Mouse (Mus musculus): Measurements from ENCODE around the gene Naa20. TPM values are rescaled to one million over a fixed set of nuclear protein-coding genes. Genes with fewer than 3 reads are reported as not detected.
A peak's percentile ranks its signal among the peaks of the same experiment; 100 is the strongest.
"Not testable (repeated sequence)": the region's sequence is repeated elsewhere in the genome, so short reads cannot be mapped to it uniquely, and the experiment has no call there.

Gene Naa20
- polyA plus RNA-seq, 3 experiments from 2014 or later = 135 to 169 (median 150) TPM

DNA sequence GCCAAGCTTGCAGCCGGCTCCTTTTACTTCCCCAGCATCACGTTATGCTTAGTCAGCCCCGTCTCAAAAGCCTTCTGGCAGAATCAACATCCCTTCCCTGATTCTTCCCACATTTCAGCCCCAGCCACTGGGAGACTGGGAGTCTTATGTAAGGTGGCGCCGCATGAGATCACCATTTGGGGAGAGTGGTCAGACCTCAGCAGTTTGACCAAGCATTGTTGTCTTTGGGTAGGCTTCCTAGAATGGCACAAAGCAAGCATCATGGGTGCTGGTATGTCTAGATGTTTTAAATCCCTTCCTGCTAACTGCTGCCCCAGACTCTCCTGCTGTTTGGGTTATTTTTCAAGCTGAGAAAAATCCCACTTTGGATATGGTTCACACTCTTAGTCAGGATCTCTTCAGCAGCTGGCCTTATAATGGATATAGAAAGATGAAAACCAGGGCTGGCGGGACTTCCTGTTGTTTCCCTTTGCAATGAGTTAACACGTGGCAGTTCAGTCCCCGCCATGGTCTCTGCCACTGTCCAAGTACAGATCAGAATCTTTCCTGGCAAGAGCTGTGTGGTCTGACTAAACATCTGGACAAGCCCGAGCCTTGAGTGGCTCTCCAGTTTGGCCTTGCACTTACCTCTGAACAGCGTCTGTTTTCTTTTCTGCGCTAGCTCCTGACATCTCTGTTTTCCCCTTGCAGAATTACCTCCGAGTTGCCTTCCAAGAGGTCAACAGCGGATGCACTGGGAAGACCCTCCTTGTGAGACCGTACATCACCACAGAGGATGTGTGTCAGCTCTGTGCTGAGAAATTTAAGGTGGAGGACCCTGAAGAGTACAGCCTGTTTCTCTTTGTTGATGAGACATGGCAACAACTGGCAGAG is 16.8 kb upstream of the Naa20 start:
- ATAC-seq = no peak

DNA sequence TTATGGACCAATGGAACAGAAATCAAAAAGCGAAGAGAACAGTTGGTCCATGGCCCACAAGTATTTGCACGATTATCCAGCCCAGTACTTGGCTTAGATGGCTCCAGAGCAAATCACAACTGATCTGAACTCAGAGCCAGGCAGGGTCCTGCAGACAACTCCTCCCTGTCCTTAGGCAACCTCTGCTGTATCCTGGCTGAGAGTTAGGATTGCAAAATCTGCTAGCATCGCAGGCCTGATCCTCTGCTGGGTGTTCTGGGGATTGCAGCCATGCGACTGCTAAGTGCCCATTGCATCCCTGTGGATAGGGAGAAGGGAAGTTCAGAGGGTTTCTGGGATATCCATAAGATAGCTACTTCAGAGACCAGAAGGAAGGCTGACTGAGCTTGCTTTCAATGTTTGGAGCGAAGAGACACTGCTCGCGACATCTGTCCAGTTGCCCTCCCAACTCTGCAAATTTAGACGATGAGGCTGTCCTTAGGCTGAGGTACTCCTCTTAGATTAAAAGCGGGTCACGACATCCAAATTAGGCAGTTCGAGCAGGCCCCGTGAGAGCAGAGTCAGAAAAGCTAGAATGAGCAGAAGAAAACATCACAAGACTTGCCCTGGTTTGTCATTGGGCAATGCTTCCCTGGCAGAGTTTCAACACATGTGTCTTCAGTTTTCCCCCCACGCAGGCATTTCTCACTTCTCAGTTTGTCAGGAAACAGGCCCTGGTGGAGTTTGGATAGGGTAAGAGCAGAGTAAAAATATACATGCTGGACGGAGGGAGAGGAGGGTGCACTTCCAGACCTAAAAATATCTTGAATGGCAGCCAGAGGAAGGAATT is 13.7 kb upstream of the Naa20 start:
- ATAC-seq = no peak

DNA sequence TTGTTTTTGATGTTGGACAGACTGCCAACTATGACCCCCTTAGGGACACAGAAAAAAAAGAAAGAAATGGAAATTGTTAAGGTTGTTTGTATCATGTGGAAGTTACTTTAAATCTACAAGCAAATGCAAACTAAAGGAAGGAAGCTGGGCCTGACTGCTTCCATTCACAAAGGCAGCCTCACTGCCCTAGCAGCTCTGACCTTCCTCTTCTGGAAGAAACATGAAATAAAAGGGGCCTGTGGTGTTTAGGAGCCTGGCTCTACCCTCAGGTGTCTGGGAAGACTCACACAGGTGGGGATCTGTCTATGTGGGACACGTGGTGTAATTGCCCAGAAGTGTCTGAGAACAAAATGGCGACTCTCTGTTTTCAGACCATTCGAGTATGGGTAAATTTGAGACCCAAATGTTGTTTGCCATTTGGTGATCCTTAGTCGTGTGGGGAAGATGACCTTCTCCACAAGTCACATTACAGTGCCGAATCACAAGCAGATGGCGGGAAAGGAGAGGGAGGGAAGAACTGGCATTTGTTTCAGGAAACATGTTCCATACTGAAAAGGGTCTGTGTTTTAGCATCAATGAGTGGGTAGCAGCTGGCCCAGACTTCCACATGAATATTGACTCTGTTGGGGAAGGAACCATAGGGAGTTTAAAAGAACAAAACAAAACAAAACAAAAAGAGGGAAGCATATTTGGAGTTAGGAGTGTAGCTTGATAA is 13.0 kb upstream of the Naa20 start:
- ATAC-seq = no peak

DNA sequence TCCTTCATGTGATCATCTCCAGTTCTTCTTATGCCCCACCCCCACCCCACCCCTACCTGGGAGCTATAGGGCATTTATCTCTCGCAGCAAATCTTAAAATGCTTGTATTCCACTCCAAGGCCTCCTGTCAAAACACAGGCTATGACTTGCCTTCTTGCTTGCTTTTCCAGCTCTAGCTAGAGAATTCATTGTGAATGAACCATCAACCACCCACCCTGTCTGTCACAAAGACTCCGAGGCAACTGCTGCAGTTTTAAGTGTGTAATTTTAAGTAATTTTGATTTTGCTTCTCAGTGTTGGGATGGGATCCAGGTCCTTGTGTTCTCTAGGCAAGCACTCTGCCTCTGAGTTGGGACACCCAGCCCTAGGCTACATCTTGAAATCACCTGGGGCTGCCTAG is 11.3 kb upstream of the Naa20 start:
- ATAC-seq = no peak

DNA sequence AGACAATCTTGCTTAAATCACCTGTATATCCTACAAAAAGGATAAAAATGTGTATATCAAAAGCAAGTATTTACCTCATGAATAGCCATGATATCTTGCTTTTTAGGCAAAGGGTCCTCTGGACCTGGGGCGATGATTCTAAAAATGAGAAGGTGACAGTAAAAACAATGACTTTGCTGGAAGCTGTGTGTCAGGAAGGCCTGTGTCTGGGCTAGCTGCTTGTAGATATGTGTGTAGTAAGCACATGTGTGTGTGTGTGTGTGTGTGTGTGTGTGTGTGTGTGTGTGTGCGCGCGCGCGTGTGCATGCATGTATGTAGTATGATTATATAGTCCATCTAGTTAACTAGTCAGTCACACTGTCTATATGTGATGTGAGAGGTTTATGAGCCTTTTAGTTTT is 8.1 kb upstream of the Naa20 start:
- ATAC-seq = no peak

DNA sequence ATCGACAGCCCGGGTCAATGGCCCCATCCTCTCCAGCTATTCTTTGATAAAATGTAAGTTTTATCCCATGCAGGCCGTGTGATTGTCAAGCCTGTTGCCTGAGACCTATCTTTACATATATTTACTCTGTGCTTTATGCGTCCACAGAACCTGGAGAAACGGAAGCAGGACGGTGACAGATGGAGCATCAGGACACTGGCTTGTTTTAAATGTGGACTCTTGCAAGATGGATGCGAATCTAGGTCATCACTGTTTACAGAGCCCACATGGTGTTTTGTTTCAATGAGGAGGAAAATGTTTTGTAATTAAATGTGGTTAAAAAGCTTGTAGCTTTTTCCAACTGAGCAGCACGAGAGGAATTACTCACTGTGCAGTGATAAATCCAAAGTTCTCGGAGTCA is 3.8 kb upstream of the Naa20 start:
- no peak for ATAC-seq

DNA sequence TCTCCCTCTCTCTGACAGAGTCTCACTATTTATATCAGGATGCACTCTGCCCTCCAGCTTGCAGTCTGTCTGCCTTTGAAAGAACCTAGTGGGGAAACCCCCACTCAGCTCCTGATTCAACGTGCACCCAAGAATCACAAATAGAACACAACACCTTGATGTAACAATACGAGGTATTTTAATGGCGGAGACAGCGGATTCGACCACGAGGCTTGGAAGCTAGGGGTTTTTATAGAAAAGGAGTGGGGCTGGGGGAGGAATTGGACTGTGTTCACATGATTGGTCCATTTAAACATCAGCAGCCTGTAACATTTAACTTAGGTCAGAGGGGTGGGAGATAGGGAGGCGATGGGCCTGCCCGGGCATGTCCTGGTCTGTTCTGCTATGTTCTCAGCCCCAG is 1.6 kb upstream of the Naa20 start:
- not testable (repeated sequence) for ATAC-seq

DNA sequence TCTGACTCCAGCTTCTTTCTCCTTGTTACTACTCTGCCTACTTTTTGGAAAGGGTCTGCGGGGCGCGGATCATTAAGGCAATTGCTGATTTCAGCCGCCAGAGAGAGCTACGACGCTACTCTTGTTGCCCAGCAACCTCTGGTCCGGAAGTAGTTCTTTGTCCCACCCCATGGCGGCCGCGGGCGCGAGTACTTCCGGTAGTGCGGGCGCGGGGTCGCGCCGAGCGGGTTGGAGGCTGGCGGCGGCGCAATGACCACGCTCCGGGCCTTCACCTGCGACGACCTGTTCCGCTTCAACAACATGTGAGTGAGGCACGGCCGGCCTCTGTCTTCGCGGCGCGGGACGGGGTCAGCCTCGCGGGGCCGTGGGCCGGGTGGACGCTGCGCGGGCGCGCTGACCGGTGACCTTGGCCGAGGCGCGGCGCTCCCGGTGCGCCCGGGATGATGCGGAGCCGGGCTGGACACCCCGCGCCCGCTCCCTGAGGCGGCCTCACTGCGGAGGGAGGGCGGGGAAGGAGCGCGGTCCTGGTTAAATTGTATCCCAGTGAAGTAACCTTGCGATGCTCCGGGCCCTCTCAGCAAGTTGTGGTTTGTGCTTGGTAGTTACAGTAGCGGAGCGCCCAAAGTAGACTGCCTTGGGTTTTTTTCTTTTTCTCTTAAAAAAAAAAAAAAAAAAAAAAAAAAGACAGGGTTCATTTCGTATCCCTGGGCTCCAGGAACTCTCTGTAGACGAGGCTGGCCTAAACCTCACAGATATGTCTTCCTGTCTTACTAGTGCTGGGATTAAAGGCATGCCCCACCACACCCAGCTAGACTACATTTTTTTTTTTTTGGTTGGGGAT is 1.4 kb downstream of the Naa20 start:
- peak; percentile 84 for ATAC-seq

DNA sequence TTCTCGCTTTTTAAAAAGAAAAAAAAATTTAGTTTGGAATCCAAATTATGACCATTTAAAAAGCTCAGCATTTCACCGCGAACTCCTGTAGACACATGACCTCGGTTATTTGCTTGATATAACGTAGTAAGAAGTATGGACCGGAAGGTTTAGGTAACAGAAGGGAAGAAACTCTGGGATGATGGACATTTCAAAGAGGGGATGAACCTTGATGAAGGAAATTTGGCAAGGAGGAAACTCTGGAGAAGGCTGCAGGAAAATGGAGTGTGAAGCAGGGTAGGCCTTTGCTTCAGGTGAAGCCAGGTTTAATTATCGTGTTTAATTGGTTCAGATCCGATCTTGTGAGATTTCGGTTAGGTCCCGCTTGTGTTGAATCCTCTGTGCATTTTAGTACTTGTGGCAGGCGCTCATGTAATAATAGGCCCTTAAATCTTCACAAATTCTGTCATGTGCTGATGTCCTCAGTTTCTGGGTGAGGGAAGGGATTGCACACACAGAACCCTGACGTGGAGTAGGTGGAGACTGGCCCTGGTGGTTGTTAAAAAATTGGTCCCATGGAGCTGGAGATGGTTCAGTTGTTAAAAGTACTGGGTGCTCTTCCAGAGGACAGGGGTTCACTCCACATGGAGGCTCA is 2.2 kb downstream of the Naa20 start:
- no peak for ATAC-seq

DNA sequence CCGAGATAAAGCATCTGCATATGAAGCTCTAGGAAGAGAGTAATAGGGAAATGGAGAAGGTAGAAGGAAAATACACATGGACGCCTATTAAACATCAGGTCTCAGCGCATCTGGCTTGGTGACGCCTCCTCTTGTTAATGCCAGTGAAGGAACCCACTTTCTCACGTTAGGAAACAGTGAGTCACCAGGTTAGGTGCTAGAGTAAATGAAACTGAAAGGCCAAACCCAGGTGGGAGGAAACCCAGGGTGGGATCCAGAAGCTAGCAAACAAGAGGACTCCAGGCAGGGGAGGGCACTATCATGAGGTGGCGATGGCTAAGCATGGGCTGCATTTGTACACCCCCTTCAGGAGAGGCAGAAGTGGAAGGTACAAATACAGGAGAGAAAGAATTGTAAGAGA is 3.3 kb downstream of the Naa20 start:
- peak; percentile 81 for ATAC-seq

DNA sequence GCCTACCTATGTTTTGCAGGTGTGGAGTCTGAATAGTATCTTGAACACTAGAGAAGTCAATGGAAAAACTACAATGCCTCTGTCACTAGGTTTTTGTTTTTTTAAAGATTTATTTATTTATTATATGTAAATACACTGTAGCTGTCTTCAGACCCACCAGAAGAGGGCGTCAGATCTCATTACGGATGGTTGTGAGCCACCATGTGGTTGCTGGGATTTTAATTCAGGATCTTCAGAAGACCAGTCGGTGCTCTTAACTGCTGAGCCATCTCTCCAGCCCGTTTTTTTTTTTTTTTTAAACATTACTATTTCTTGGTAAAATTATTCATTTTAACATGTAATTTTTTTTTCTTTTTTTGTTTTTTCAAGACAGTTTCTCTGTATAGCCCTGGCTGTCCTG is 4.0 kb downstream of the Naa20 start:
- not testable (repeated sequence) for ATAC-seq

DNA sequence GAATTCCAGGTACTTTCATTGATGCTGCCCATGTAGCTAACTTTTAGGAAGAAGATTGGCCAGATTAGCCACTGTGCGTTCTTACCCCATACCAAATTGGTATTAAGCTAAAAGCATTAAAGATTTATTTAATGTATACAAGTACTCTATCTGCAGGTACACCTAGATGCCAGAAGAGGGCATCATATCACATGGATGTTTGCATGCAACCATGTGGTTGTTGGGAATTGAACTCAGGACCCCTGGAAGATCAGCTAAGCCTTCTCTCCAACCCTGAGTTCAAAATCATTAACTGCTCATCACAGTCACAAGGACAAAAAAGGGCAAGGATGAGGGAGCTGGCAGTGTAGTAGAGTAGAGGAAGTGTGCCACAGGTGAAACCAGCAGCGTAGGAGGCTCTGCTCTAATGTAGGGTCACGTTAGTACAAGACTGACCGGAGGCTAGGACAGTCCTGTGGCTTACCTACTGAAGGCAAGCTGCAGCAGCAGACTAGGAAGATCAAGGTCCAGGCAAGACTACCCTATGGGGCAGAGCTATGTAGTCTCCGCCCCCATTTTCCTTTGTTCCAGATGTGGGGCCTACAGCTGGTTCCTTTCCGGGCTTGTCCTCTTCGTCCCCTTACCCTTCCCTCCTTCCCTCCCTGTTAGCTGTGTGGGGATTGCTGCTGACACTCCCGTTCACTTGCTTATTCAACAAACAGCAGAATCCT is 19.2 kb downstream of the Naa20 start:
- no peak for ATAC-seq

DNA sequence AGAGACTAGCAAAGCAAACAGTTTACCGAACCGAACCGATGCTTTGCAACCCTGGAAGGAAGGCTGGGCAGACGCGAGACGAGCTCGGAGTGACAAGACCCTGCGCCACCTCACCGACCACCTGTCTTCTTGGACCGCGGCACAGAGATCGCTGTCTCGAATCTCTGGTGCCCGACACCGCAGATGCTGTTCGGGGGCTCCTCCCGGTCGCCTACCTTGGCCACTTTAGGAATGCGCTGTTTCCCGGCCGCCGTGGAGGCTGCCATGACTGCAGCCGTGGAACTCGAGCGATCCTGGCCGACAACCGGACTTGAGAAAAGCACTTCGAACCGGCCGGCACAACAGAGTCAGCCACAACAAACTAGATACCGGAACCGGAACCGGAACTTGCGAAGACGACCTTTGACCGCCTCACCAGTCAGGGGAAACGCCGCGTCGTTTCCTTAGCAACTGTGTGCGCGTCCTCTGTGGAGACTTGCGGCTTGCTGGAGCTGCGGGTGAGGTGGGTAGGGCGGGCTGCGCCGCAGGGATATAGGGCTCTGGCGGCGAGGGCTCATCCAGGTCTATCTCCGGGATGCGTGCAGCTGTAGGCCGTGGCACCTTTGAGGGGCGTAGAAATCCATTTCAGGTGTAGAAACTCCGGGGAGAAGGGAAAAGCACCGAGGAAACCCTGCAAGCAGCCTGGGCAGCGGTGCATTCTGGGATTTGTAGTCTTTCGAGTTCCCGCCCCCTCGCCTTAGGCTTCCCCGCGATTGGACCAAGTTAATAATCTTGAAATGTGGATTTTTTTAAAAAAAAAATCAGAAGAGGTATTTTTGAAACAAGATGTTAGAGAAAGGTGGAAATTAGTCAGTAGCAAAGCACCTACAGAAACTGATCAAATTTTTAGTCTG is 32.7 kb downstream of the Naa20 start, which contains the start of the genes Cfap61 and Crnkl1:
TSS of gene Cfap61 (plus strand) at position 446 of the 893 bp plus-strand sequence.
TSS of gene Crnkl1 (minus strand) at position 676 of the 893 bp plus-strand sequence.
- peak; percentile 99 for ATAC-seq

DNA sequence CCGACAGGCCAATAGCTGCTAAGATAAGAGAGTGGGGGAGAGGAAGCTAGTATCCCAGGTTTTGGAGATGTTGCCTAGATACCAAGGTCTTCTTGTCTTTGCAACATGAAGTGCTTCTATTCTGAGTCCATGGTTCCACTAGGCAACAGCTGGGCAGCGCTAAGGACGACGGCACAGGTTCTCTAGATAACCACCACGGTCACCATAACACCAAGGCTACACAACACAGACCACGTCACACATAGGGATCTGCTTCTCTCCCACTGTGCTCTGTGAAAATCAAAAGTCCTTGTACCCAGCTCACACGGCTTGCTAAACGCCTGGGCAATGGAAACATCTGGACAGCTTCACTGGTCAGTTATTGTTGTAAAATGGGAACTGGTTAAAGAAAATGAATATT is 35.1 kb downstream of the Naa20 start:
- ATAC-seq = no peak

DNA sequence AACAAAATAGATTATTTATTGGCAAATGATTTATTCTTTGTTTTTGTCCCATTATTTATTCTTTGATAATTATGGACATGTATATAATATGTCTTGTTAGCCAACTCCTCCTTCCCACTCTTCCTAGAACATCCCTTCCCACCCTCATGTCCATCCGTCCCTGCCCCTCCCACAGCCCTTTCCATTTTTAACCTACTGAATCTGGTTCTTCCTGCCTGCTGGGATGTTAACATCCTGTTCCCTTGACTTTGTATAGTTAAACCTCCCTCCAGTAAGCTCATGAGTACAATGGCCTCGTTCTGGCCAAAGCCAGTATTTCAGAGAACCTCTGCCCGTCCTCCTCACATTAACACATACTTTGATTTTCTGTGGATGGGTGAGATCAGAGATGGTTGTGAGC is 39.5 kb downstream of the Naa20 start:
- ATAC-seq = no peak

DNA sequence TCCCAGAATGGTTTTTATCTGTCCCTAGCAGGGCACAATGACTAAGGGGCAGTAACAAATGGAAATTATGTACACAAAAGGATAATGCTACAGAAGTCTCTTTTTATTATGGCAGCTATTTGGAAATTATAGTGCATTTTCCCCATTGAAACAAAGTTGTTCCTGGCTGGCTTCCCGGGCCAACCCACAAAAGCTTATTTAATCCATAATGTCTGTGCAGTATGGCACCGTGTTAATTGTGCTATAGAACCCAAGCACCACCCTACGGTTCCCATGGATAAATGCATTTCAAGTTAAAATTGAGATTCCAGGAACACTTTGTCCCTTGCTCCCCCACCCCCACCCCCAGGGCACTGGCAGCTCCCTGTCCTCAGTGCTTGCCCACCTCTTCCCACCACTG is 42.4 kb downstream of the Naa20 start:
- no peak for ATAC-seq

DNA sequence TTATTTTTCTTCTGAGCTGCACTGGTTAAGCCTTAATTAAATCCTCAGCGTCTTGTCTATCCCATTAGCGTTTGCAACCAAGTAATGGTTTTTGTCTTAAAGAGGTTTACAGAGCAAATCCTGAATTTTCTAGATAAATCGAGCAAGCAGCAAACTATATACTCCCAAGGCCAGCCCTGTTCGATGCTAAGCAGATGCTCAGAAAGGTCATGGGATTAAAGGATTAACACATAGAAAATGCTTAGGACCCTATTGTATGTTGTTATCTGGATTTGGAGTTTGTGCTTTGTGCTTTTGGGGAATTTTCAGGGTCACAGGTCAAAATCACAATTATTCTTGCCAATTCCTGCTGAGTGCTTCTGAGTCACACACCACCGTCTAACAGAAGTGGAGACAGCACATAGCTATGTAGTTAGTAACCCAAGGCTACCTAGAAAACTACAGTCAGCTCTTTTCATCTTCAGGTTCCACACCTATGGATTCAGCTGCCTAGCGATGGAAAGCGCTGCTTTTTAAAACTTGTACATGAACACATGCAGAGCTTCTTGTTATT is 46.6 kb downstream of the Naa20 start:
- ATAC-seq = no peak

DNA sequence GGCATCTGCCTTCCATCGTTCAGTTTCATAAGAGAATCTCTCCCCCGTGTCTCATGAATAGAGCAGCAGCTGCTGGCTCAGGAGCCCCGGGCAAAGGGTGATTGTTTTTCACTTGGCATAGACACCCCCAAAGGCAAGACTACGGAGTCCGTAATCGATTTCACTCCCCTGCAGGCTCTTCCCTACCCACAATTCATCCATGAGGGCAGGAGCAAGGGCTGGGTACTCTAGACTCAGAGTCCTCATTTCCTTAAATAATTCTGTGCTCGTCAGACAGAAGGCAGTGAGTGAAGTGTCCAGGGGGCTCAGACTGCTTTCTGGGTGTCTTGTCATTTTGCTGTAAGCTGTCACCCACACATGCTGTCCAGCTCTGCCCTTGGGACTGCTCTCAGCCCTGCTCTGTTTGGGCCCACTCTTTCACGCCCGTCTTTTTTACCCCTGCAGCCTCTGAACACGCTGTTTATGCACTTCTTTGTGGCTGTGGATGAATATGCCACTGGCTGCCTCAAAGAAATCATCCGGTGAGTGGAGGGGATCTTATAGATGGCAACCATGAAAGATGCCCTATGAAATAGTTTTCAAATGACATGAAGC is 47.7 kb downstream of the Naa20 start:
- ATAC-seq = no peak

DNA sequence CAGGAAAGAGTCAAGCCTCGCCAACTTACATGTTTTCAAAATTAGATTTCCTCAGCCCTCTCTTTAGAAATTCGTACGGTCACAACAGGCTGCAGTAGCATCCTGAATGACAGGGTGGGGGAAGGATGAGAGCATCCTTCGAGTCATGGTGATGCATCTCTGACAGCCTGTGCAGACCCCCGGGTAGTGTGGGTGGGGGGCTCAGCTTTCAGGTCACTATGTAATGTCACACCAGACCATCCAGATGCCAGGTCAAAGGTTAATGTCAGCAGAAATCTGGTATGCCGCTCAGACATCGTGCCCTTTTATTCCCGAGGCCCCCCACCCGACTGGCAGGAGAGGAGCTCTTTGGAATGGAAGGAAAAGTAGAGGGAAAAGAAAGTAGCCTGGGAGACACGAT is 48.3 kb downstream of the Naa20 start:
- no peak for ATAC-seq
